Mouse (Mus musculus) small intestine, adult 2 months (tissue): Measurements from ENCODE around the gene Spc25.

Experiments
- CTCF ChIP-seq: fragments of 200-500 bp; IDR thresholded peaks from 2 replicates; pipeline ENCODE4 v1.5.1; 2012; ENCODE audit warnings: low read depth, mild to moderate bottlenecking, control low read depth, inconsistent platforms, low read length, moderate library complexity, mixed read lengths; ENCODE audit not compliant: insufficient replicate concordance, insufficient read length; ENCODE audit errors: extremely low read depth
- POLR2A ChIP-seq: fragments of 200-500 bp; IDR thresholded peaks from 2 replicates; pipeline ENCODE4 v1.6.1; 2012; ENCODE audit warnings: low read depth, mild to moderate bottlenecking, control low read depth, inconsistent platforms, low read length, moderate library complexity

GRCm38 (mm10) chr2:69209684-69210083 is 3.7 kb upstream of the Spc25 start:
- TF ChIP-seq CTCF, result no peak
- TF ChIP-seq POLR2A, result no peak
